ENCODE assay signal across 13 mouse cellular contexts in genomic region chr19:23698366-23698765, GRCm38 (mm10). TPM values are rescaled to one million over a fixed set of nuclear protein-coding genes. Genes with fewer than 3 reads are reported as not detected.
DNase-seq lines count a peak whose midpoint lies in the region; ATAC-seq lines count a peak whose summit lies in the region.
"Had no signal": no experiment of that assay in that cellular context is flagged by ENCODE, and none has a peak within 500 bp of the region (broad histone marks: within the 10 kb centered on the region; RNA-seq: fewer than 3 reads in every experiment).

No protein-coding gene starts in this region.

- ATAC-seq in kidney, embryonic 14.5 days (ENCODE audit: low FRiP score, low TSS enrichment), result no peak
- ATAC-seq in forebrain, embryonic 11.5 days (replicated peaks; ENCODE audit: low FRiP score), result no peak

- no peaks in the 10 kb centered on the region for H3K27me3 ChIP-seq in kidney, embryonic 14.5 days (ENCODE audit: control insufficient read depth, insufficient read depth, low read length)
- no peaks in the 10 kb centered on the region for H3K27me3 ChIP-seq in forebrain, embryonic 11.5 days (ENCODE audit: control insufficient read depth, insufficient read depth, low read length)
- H3K27me3 ChIP-seq: forebrain, embryonic 12.5 days; limb, embryonic 12.5 days had no signal

- peak; percentile 34 for DNase-seq in kidney, adult 9 months
- peak; percentile 37 for DNase-seq in ZHBTc4 (ENCODE audit: low read depth, low spot score)
- peak; percentile 28 for DNase-seq in brain, adult 2 months (ENCODE audit: low read depth, low spot score)
- DNase-seq in lung, postnatal 4 days, result peak; percentile 19 to 27
- no peak for DNase-seq in forebrain, embryonic 11.5 days (ENCODE audit: low spot score)
- DNase-seq in thymus, postnatal 4 days, result no peak
- DNase-seq: cerebellum, adult 8-10 months; right cerebral cortex, postnatal 25 days had no signal

- H3K9me3 ChIP-seq in kidney, embryonic 14.5 days (ENCODE audit: control insufficient read depth, low read length), result no peaks in the 10 kb centered on the region
- no peaks in the 10 kb centered on the region for H3K9me3 ChIP-seq in forebrain, embryonic 11.5 days (ENCODE audit: control insufficient read depth, low read length)
- H3K9me3 ChIP-seq: forebrain, embryonic 12.5 days; limb, embryonic 12.5 days had no signal

- peaks cover 69% of the 10 kb centered on the region for H3K36me3 ChIP-seq in kidney, embryonic 14.5 days (ENCODE audit: control insufficient read depth, insufficient read depth, low read length)
- H3K36me3 ChIP-seq in forebrain, embryonic 11.5 days (ENCODE audit: control insufficient read depth, insufficient read depth, low read length), result peaks cover 2% of the 10 kb centered on the region; the same call in 1 of the 2 replicates

- H3K4me3 ChIP-seq in kidney, embryonic 14.5 days (ENCODE audit: low read length), result no peak overlapping the region
- no peak overlapping the region for H3K4me3 ChIP-seq in forebrain, embryonic 11.5 days (ENCODE audit: low read depth, low read length)
- H3K4me3 ChIP-seq: forebrain, embryonic 12.5 days; heart, adult 2 months; limb, embryonic 12.5 days had no signal

- no peak overlapping the region for H3K4me2 ChIP-seq in kidney, embryonic 14.5 days (replicated peaks; ENCODE audit: low read depth, low read length)
- no peak overlapping the region for H3K4me2 ChIP-seq in forebrain, embryonic 11.5 days (ENCODE audit: low read depth, low read length, severe bottlenecking)
- H3K4me2 ChIP-seq: forebrain, embryonic 12.5 days; hindbrain, embryonic 14.5 days; limb, embryonic 12.5 days had no signal

- no peak overlapping the region for H3K9ac ChIP-seq in kidney, embryonic 14.5 days (ENCODE audit: low read depth, low read length)
- H3K9ac ChIP-seq in forebrain, embryonic 11.5 days (ENCODE audit: low read length), result no peak overlapping the region
- H3K9ac ChIP-seq: forebrain, embryonic 12.5 days; hindbrain, embryonic 14.5 days; limb, embryonic 12.5 days had no signal

- H3K27ac ChIP-seq in kidney, embryonic 14.5 days (ENCODE audit: low read depth, low read length), result no peak overlapping the region
- H3K27ac ChIP-seq in forebrain, embryonic 11.5 days (ENCODE audit: low read depth, low read length), result no peak overlapping the region
- H3K27ac ChIP-seq: forebrain, embryonic 12.5 days; heart, adult 2 months; hindbrain, embryonic 14.5 days; limb, embryonic 12.5 days had no signal

- H3K4me1 ChIP-seq in kidney, embryonic 14.5 days (ENCODE audit: control insufficient read depth, insufficient read depth, low read length), result no peaks in the 10 kb centered on the region
- H3K4me1 ChIP-seq in forebrain, embryonic 11.5 days (replicated peaks; ENCODE audit: control insufficient read depth, insufficient read depth, low read length), result no peaks in the 10 kb centered on the region
- H3K4me1 ChIP-seq: forebrain, embryonic 12.5 days; limb, embryonic 12.5 days had no signal

- 81% methylated on average over 7 of the region's 7 CpGs for WGBS in kidney, embryonic 14.5 days
- WGBS in forebrain, embryonic 11.5 days, result 88% methylated on average over 7 of the region's 7 CpGs

RNA-seq across cellular contexts. Expression of gene Ptar1, which starts 11.1 kb away (rescaled TPM):
- 14.8 and 24.3 TPM in 2 replicates for polyA plus RNA-seq in kidney, embryonic 14.5 days (2014; fragmentation: Nextera tagmentation; extraction: Ambion mirVana)
- polyA plus RNA-seq in forebrain, embryonic 11.5 days (2014; fragmentation: Nextera tagmentation; extraction: Ambion mirVana), result 10.0 and 11.0 TPM in 2 replicates

RNA-seq across cellular contexts. Expression of gene 1700028P14Rik, which starts 45.8 kb away (rescaled TPM):
- polyA plus RNA-seq in kidney, embryonic 14.5 days (2014; fragmentation: Nextera tagmentation; extraction: Ambion mirVana), result 0.23 TPM in 1 of 2 replicates, not detected in the other
- 0.43 and 0.44 TPM in 2 replicates for polyA plus RNA-seq in forebrain, embryonic 11.5 days (2014; fragmentation: Nextera tagmentation; extraction: Ambion mirVana)
- polyA plus RNA-seq: limb, embryonic 12.5 days had no signal

Comparison
In these comparisons a context has a peak if more than half of its experiments do, and no peak if none do; other contexts are left out.
1. DNase-seq: peak in kidney, adult 9 months (single experiment), ZHBTc4 (single experiment), brain, adult 2 months (single experiment) and lung, postnatal 4 days (2 of 2); none in forebrain, embryonic 11.5 days (single experiment) and thymus, postnatal 4 days (single experiment).